Mouse (Mus musculus) inflammation-experienced regulatory T-cells (primary cell): Measurements from ENCODE around the gene Ankrd27. TPM values are rescaled to one million over a fixed set of nuclear protein-coding genes. Genes with fewer than 3 reads are reported as not detected.

ENCODE experiments used
- polyA plus RNA-seq, 2 experiments: library from polyadenylated mRNA; unstranded; fragments of 100-300 nt; shearing (Covaris generic); gene quantifications; one replicate each; pipeline ENCODE4 v1.2.1; 2017

The Ankrd27 gene
- 10 to 100 TPM; 52.5 to 65.7 TPM for polyA plus RNA-seq

GRCm38 (mm10) chr7:35586055-35586905 is at the start of gene Ankrd27:
Gene Ankrd27, plus strand, starts transcription at chr7:35586244.

DNA sequence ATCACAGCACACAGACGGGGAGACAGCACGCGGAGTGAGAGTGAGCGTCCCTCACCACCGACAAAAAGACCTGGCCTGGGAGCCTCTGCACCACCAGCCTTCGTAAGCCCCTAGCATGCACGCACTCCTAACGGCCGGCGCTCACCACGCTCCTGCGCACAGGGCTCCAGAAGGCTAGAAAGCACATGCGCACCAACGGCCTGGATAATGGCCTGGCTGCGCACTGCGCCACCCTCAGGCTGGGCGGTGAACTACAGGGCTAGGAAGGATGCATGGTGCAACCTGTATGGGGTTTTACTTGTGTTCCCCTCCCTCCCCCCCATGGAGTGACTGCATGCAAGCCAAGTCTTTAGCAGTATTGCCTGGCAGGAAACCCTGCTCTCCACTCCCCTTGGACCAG is 48.5 kb upstream of the Ankrd27 start, which contains the start of gene Tdrd12:
Gene Tdrd12 (minus strand): TSS at position 184 of the 400 bp plus-strand sequence.

DNA sequence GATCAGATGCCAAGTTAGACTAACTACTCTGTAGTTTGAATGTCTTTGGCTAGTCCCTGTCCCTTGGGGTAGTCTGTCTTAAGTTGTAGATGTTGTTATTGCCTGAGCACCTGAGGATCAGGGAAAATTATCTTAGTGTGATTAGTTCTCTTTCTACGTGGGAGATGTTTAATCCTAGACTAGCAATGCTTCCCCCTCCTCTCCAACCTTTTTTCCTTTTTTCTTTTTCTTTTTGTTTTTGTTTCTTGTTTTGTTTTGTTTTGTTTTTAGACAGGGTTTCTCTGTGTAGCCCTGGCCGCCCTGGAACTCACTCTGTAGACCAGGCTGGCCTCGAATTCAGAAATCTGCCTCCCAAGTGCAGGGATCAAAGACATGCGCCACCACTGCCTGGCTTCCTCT is 29.8 kb upstream of the Ankrd27 start, which contains the start of gene Nudt19:
Gene Nudt19 (minus strand): TSS at position 100 of the 399 bp plus-strand sequence.

DNA sequence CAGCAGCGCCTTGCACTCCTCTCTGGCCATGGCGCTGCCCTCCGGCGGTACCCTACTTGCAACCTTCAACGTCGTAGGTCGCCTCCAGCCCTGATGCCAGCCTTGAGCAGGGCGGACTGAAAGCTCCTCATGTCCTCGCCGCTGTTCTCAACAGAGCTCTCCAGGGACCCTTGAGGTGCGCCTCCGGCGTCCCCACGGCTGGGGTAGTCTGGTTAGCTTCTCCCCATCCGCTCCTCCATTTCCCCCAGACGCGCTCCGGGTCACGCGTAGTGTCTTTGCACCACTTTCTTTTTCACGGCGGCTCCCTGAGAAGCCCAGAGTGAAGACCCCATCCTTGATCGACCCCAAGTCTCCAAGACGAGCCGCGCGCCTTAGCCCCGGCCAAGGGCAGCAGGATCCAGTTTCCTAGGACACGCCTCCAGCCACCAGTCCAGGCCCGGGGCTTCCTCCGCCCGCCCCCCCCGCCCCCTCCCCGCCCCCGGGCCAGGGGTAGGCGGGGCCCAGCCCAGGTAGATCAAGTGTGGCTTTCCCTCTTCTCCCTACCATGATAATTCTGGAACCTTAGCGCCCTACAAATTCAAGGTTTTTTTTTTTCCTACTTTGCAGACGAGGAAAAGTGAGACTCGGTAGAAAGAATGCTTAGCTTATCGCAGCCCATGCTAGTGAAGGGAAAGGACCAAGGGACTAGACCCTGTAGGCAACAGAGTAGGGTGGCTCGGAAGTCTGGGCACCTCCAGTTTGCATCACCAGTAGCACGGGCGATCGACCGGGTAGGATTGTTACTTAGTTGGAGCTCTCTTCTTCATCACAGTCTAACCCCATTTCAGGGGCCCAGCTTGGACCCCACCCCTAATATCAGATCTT is 621 bp upstream of the Ankrd27 start, which contains the start of gene Rgs9bp:
Gene Rgs9bp (minus strand): TSS at position 392 of the 864 bp plus-strand sequence.

DNA sequence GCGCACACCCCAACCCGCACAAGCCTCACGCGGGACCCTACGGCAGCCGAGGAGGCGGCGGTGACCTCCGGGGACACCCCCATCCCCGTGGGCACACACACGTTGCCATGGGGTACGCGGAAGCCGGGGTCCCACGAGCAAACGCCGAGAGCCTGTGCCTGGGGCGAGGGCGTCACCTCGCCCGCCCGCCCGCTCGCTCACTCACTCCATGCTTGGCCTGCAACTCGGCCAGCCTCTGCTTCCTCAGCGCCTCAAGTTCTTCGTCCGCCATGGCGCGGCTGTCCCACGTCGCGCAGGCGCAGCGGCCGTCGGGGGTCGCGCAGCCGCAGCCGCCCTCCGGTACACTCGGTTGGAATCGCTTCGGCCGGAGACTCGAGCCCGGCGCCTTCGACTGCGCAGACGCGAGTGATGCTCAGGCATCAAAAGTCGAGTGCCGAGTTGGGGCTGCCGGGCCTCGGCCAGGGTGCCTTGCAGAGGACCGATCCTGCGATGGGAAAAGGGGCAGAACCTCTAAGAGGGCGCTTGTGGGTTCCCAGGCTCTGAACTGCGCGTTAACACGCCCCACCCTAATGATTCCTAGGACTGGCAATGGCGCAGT is 61.2 kb downstream of the Ankrd27 start, which contains the start of gene Pdcd5:
Gene Pdcd5 (minus strand): TSS at position 421 of the 598 bp plus-strand sequence.

Other genes with a start within 250 kb of the Ankrd27 start
- gene Faap24, start 189.4 kb upstream of the Ankrd27 start, polyA plus RNA-seq, result 10 to 100 TPM; 23.8 to 28.5 TPM
- 10 to 100 TPM; 14.2 to 14.9 TPM for gene Cep89, start 189.2 kb upstream of the Ankrd27 start, polyA plus RNA-seq
- not detected for gene Slc7a9, start 137.4 kb upstream of the Ankrd27 start, polyA plus RNA-seq
- gene Tdrd12, start 48.5 kb upstream of the Ankrd27 start, polyA plus RNA-seq, result under 1 TPM; 0.14 to 0.27 TPM
- gene Nudt19, start 29.9 kb upstream of the Ankrd27 start, polyA plus RNA-seq, result 10 to 100 TPM; 56.4 to 67.1 TPM
- under 1 TPM in 1 of 2 experiments, not detected in 1; 0.36 TPM for gene Rgs9bp, start 662 bp upstream of the Ankrd27 start, polyA plus RNA-seq
- 10 to 100 TPM; 84.3 to 88.0 TPM for gene Pdcd5, start 61.3 kb downstream of the Ankrd27 start, polyA plus RNA-seq
- gene Dpy19l3, start 168.2 kb downstream of the Ankrd27 start, polyA plus RNA-seq, result 10 to 100 TPM; 46.2 to 50.7 TPM
- gene Zfp507, start 216.8 kb downstream of the Ankrd27 start, polyA plus RNA-seq, result 10 to 100 TPM; 21.2 to 24.9 TPM